Mouse (Mus musculus): ENCODE data around the gene Gper1. TPM values are rescaled to one million over a fixed set of nuclear protein-coding genes. Genes with fewer than 3 reads are reported as not detected.

Gene Gper1
- polyA plus RNA-seq, 1 experiment from 2014 or later = 7.5 TPM

DNA sequence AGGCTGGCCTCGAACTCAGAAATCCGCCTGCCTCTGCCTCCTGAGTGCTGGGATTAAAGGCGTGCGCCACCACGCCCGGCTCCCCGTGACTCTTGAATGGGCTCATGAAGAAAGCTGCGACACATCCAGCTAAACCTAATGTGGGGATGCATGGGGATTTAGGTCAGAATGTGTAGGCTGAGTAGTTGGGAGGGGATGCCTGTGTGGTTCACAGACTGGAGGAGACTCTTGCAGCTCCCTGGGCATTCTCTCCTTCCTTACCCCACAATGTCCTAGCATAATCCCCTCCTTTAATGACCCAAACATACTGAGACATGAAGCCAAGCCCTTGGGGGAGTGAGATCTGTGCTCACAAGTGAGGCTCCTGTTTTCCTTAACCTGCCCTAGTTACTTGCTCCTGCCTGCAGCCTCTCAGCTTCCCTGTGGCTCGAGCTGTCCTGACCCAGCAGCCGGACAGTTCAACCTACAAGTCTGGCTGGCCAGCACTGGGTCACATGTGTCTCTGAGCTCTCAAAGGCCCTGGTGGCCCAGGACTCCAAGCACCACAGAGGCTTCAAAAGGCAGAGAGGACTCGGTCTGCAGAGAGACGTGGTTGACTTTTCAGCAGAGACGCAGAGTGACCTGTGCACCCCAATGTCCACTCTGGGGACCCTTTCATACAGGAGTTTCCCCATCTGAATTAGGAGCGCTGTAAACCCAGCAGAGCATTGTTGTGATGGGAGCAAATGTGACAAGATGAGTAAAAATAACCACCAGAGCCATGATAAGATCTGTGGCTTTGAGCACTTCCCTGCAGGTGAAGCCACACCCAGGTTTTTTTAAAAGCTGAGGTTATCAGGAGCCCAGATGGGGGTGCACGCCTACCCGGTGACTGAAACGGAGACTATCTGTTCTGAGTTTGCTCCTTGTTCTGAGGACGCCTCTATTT is 41.1 kb upstream of the Gper1 start:
- WGBS = 84% methylated on average over 18 of the region's 18 CpGs
- Histone ChIP-seq H3K4me1 (replicated peaks; ENCODE audit: control insufficient read depth, insufficient read depth, low read length) (peaks cover 29% of the 10 kb centered on the region), H3K27ac (peak overlapping the region; percentile 62), H3K9ac (no peak overlapping the region), H3K36me3 (replicated peaks; ENCODE audit: control insufficient read depth, insufficient read depth) (no peaks in the 10 kb centered on the region), H3K4me2 (replicated peaks) (peak overlapping the region; percentile 92), H3K27me3 (ENCODE audit: control insufficient read depth, insufficient read depth, low read length) (no peaks in the 10 kb centered on the region), H3K4me3 (replicated peaks; ENCODE audit: low read length) (no peak overlapping the region), H3K9me3 (ENCODE audit: control insufficient read depth, low read length) (no peaks in the 10 kb centered on the region)
- ATAC-seq (ENCODE audit: low FRiP score) (no peak), DNase-seq (ENCODE audit: low spot score) (no peak)

DNA sequence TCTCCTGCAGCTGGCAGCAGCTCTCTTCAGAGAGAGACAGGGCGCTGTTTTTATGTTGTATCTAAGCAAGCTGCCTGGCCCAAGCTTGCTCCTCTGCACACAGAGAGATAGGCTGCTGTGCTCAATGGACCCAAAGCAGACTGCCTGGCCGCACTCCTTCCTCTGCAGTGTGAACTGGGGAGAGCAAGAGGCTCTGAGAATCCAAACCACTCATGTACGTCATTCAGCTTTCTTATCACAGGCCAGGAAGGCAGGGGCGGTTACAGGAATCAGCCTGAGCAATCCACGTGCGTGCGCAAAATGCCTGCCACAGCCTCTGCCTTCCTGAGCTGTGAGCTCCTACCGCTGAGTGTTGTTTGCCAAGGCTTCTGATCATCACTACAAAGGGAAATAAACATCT is 40.2 kb upstream of the Gper1 start:
- Histone ChIP-seq H3K4me3 (replicated peaks; ENCODE audit: low read length) (no peak overlapping the region), H3K36me3 (replicated peaks; ENCODE audit: control insufficient read depth, insufficient read depth) (no peaks in the 10 kb centered on the region), H3K9ac (no peak overlapping the region; the same call in 1 of the 2 replicates), H3K27me3 (ENCODE audit: control insufficient read depth, insufficient read depth, low read length) (no peaks in the 10 kb centered on the region), H3K27ac (peak overlapping the region; percentile 62), H3K9me3 (ENCODE audit: control insufficient read depth, low read length) (no peaks in the 10 kb centered on the region), H3K4me1 (replicated peaks; ENCODE audit: control insufficient read depth, insufficient read depth, low read length) (peaks cover 29% of the 10 kb centered on the region), H3K4me2 (replicated peaks) (no peak overlapping the region)
- DNase-seq (ENCODE audit: low spot score) (no peak), ATAC-seq (ENCODE audit: low FRiP score) (no peak)
- WGBS = 61% methylated on average over 8 of the region's 8 CpGs

DNA sequence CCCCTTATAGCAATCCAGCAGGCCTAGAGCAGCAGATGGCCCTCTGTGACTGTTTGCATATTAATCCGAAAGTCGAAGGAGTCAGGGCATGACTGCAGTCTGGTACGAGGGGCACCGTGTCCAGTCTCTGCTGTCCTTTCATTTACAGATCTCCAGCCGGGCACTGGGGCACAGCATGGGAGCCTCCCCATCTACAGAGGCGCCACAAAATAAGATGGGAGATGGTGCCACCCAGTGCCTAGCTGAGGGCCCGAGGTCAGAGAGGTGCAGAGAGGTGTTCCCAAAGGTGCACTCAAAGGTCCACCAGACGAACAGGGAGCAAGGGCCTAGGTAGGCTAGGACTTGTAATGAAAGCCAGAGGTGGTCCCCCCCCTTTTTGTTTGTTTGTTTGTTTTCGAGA is 39.7 kb upstream of the Gper1 start:
- H3K4me2 ChIP-seq (replicated peaks) = no peak overlapping the region
- no peaks in the 10 kb centered on the region for H3K9me3 ChIP-seq (ENCODE audit: control insufficient read depth, low read length)
- DNase-seq (ENCODE audit: low spot score) (no peak), ATAC-seq (ENCODE audit: low FRiP score) (no peak)
- H3K27ac ChIP-seq = peak overlapping the region; percentile 62; the same call in 1 of the 2 replicates
- H3K4me3 ChIP-seq (replicated peaks; ENCODE audit: low read length) = no peak overlapping the region
- no peaks in the 10 kb centered on the region for H3K36me3 ChIP-seq (replicated peaks; ENCODE audit: control insufficient read depth, insufficient read depth)
- WGBS = 69% methylated on average over 9 of the region's 9 CpGs
- no peak overlapping the region; the same call in 1 of the 2 replicates for H3K9ac ChIP-seq
- peaks cover 29% of the 10 kb centered on the region for H3K4me1 ChIP-seq (replicated peaks; ENCODE audit: control insufficient read depth, insufficient read depth, low read length)
- no peaks in the 10 kb centered on the region for H3K27me3 ChIP-seq (ENCODE audit: control insufficient read depth, insufficient read depth, low read length)

DNA sequence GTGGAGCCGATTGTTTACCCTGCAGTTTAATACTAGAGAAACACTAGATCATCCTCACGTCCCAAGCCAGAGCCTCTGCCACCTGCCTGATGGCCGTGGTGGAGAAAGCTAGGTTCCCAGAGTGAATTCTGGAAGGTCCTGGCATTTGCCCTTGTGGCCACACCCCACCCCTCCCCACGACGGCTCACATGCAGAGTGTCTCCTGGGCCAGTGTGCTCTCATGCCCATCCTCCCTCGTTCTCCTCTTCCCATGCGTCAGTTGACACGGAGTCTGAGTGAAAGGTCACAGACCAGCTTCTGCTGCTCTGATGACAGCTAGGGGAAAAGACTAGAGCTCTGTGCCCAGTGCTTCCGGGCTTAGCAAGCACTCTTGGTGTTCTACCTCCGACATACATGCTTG is 38.4 kb upstream of the Gper1 start:
- H3K9ac ChIP-seq = no peak overlapping the region
- DNase-seq (ENCODE audit: low spot score) (no peak), ATAC-seq (ENCODE audit: low FRiP score) (no peak)
- H3K4me3 ChIP-seq (replicated peaks; ENCODE audit: low read length) = no peak overlapping the region
- H3K27me3 ChIP-seq (ENCODE audit: control insufficient read depth, insufficient read depth, low read length) = no peaks in the 10 kb centered on the region
- no peaks in the 10 kb centered on the region for H3K9me3 ChIP-seq (ENCODE audit: control insufficient read depth, low read length)
- peaks cover 33% of the 10 kb centered on the region for H3K4me1 ChIP-seq (replicated peaks; ENCODE audit: control insufficient read depth, insufficient read depth, low read length)
- H3K4me2 ChIP-seq (replicated peaks) = no peak overlapping the region
- WGBS = 70% methylated on average over 10 of the region's 10 CpGs
- H3K27ac ChIP-seq = no peak overlapping the region
- H3K36me3 ChIP-seq (replicated peaks; ENCODE audit: control insufficient read depth, insufficient read depth) = no peaks in the 10 kb centered on the region

DNA sequence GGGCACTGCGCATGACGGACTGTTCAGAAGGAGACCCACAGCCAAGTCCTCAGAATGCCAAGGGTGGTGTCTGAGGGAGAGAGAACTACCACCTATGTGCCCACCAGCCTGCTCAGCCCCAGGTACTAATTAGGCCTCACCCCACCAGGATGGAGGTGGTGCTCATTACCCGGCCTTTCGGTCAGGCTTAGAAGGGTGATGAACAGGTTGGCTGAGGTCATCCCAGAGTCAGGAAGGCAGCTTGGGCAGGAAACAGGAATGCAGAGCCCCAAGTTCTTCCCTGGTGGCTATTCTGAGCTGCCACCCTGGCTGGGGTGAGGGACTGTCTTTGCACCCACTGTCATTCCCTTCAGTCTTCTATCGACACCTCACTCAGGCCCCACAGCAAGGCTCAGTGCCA is 36.9 kb upstream of the Gper1 start:
- Histone ChIP-seq H3K4me2 (replicated peaks) (no peak overlapping the region), H3K4me3 (replicated peaks; ENCODE audit: low read length) (no peak overlapping the region), H3K27me3 (ENCODE audit: control insufficient read depth, insufficient read depth, low read length) (no peaks in the 10 kb centered on the region), H3K4me1 (replicated peaks; ENCODE audit: control insufficient read depth, insufficient read depth, low read length) (peaks cover 35% of the 10 kb centered on the region), H3K36me3 (replicated peaks; ENCODE audit: control insufficient read depth, insufficient read depth) (no peaks in the 10 kb centered on the region), H3K9ac (no peak overlapping the region), H3K27ac (no peak overlapping the region), H3K9me3 (ENCODE audit: control insufficient read depth, low read length) (no peaks in the 10 kb centered on the region)
- DNase-seq (ENCODE audit: low spot score) = no peak
- 99% methylated on average over 5 of the region's 5 CpGs for WGBS
- ATAC-seq (ENCODE audit: low FRiP score) = no peak

DNA sequence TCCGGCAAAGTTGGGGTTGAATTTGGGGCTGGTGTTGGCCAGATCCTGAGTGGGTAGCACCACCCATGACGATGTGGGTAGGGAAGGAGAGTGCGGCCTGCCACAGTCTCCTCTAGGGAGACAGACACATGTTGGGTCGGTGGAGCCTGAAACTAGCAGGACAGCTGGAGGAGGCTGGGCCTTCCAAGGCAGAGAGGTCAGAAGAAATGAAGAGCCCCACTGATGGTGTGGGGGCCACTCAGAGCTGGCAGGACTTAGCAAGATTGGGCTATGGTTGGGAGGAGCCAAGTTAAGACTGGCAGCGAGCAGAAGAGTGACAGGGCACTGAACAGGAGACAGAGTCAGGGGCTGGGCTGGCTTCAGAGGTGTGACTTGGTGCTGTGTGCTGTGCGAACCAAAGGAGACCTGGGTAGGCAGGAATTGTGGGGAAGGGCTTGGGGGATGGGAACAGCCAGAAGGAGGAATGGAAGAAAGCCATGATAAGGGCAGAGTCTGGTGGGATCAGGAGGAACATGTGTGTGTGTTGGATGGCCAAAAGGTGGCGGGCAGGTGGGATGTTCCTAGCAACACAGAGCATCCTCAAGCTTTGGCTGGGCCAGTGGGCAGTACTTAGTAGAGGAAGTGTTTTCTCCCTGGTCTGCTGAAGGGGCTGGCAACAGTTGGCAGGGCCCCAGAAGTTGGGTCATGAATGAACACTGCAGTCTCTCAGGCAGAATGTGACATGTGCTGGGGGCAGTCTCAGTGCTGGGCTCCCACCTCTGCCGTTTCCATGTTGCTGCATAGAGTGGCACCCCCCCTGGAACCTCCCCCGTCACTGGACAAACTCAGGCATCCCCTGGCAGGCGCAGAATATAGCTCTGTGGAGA is 35.4 kb upstream of the Gper1 start:
- Histone ChIP-seq H3K36me3 (replicated peaks; ENCODE audit: control insufficient read depth, insufficient read depth) (no peaks in the 10 kb centered on the region), H3K4me2 (replicated peaks) (no peak overlapping the region)
- DNase-seq (ENCODE audit: low spot score) = no peak

DNA sequence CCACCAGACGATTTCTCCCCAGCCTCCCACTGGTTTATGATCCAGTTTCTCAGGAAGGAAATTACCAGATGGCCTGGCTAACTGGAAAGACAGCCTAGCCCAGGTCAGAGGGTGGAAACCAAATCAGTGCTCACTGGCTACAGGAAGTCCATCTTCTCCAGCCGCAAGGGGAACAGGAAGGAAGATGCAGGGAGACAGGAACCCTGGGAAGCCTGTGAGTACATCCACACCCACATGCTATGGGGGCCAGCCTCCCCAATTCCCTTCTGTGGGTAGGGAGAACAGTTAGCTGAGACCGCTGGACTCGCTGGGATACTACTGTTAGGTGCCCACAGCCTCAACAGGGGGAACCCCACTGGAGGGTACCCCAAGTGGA is 34.8 kb upstream of the Gper1 start:
- peaks cover 22% of the 10 kb centered on the region for H3K4me1 ChIP-seq (replicated peaks; ENCODE audit: control insufficient read depth, insufficient read depth, low read length)
- H3K27me3 ChIP-seq (ENCODE audit: control insufficient read depth, insufficient read depth, low read length) = no peaks in the 10 kb centered on the region
- no peak for DNase-seq (ENCODE audit: low spot score)
- H3K9ac ChIP-seq = no peak overlapping the region
- ATAC-seq (ENCODE audit: low FRiP score) = no peak
- H3K4me3 ChIP-seq (replicated peaks; ENCODE audit: low read length) = no peak overlapping the region
- H3K4me2 ChIP-seq (replicated peaks) = no peak overlapping the region
- 0 out of 2 replicates have a peak overlapping the region, but pooled peaks have one; percentile 62 for H3K27ac ChIP-seq
- 85% methylated on average over 4 of the region's 4 CpGs for WGBS
- no peaks in the 10 kb centered on the region for H3K36me3 ChIP-seq (replicated peaks; ENCODE audit: control insufficient read depth, insufficient read depth)
- H3K9me3 ChIP-seq (ENCODE audit: control insufficient read depth, low read length) = no peaks in the 10 kb centered on the region

More for the DNA sequence above, 35.4 kb upstream of the Gper1 start:
- Histone ChIP-seq H3K27me3 (ENCODE audit: control insufficient read depth, insufficient read depth, low read length) (no peaks in the 10 kb centered on the region), H3K27ac (no peak overlapping the region), H3K4me1 (replicated peaks; ENCODE audit: control insufficient read depth, insufficient read depth, low read length) (peaks cover 28% of the 10 kb centered on the region), H3K9ac (no peak overlapping the region), H3K4me3 (replicated peaks; ENCODE audit: low read length) (no peak overlapping the region), H3K9me3 (ENCODE audit: control insufficient read depth, low read length) (no peaks in the 10 kb centered on the region)
- 88% methylated on average over 10 of the region's 10 CpGs for WGBS
- no peak for ATAC-seq (ENCODE audit: low FRiP score)

DNA sequence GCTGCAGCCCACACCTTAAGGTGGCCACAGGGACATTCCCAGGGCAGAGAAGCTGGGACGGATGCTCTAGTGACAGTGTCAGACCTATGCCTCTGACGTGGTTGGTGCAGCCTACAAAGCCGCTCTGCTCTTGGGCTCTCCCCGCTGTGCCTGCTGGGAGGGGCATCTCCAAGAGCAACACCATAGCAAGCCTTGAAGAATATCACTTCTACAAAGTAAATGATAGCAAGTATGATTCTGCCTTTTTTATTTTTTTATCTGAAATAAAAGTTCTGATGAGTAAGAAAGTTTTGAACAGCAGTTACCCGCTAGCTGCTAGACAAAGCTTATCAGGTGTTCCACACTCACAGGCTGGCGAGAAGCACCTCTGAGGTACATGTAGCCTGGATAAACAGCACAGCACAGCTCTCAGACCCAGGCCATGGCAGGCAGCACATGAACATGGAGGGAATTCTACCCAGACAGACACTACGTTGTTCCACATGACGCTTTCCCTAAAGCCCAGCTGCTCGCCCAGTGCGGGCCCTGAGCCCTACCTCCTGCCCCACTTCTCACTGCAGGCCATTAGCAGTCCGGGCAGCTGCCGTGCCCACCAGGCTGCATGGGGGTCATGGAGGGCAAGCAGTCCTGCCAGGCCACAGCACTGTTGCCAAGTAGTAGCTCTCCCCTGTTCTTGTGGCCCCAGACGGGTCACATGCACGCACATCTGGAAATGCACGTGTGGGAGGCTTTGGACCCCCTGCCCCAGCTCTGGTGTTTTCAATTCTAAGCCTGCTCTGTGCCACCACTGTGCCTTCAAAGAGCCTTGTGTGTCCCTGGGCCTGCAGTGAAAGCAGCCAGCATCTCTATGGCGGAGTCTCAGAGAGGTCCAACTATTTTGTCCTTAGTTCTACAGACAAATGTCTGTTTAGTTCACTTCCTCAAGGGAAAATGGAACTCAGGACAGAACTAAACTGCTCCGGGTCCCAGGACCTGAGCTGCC is 34.0 kb upstream of the Gper1 start:
- no peak for DNase-seq (ENCODE audit: low spot score)
- Histone ChIP-seq H3K9me3 (ENCODE audit: control insufficient read depth, low read length) (no peaks in the 10 kb centered on the region), H3K27me3 (ENCODE audit: control insufficient read depth, insufficient read depth, low read length) (no peaks in the 10 kb centered on the region), H3K4me2 (replicated peaks) (no peak overlapping the region), H3K9ac (no peak overlapping the region), H3K36me3 (replicated peaks; ENCODE audit: control insufficient read depth, insufficient read depth) (no peaks in the 10 kb centered on the region), H3K4me3 (replicated peaks; ENCODE audit: low read length) (no peak overlapping the region), H3K27ac (peak overlapping the region; percentile 62), H3K4me1 (replicated peaks; ENCODE audit: control insufficient read depth, insufficient read depth, low read length) (peaks cover 21% of the 10 kb centered on the region)
- 73% methylated on average over 17 of the region's 17 CpGs for WGBS
- no peak for ATAC-seq (ENCODE audit: low FRiP score)

All from hindbrain, embryonic 14.5 days (tissue).